Mouse (Mus musculus): ENCODE data around the gene Fads2.

- TF ChIP-seq CTCF (IDR thresholded peaks at IDR 0.05 in 2 of 3, conservative IDR thresholded peaks at IDR 0.05 in 1 of 3; ENCODE audit: control insufficient read depth in 1 of 3, insufficient read depth in 1 of 3, low read depth in 2 of 3, low read length in 3 of 3, poor library complexity in 1 of 3, severe bottlenecking in 1 of 3) (no peak), POLR2A (IDR thresholded peaks at IDR 0.05; ENCODE audit: control insufficient read depth in 1 of 2, insufficient read depth in 1 of 2, low read depth in 1 of 2, low read length in 2 of 2, poor library complexity in 1 of 2) (no peak), NRF1 (IDR thresholded peaks at IDR 0.05; ENCODE audit: insufficient read depth, low read depth, low read length, poor library complexity, severe bottlenecking) (no peak), CHD2 (IDR thresholded peaks at IDR 0.05; ENCODE audit: low read length) (no peak), MAX (IDR thresholded peaks at IDR 0.05; ENCODE audit: low read length) (no peak), ZMIZ1 (IDR thresholded peaks at IDR 0.05; ENCODE audit: low read depth, low read length) (no peak)
Observed at GRCm38 (mm10) chr19:10050438-10050837, 51.1 kb downstream of the Fads2 start.
